Mouse (Mus musculus): ENCODE measurements at regions not wholly inside any gene's neighbourhood (a gene's known extent, or its start where the extent isn't known, plus 50 kb on each side); places are given as distances from the start of the nearest gene placed in this dataset.

GRCm38 (mm10) chr6:18748859-18749258, 99.5 kb upstream of the Lsm8 start:
- TF ChIP-seq CTCF (IDR thresholded peaks at IDR 0.05; ENCODE audit: low read depth) (no peak), EP300 (IDR thresholded peaks at IDR 0.05; ENCODE audit: low read depth) (no peak)

Data from liver, embryonic 14.5 days (tissue).